Mouse (Mus musculus) ES-E14 (cell line): ENCODE results near the gene Clec16a. TPM values are rescaled to one million over a fixed set of nuclear protein-coding genes. Genes with fewer than 3 reads are reported as not detected.

Experiments used
- DNase-seq: peaks from one replicate; pipeline ENCODE4 v3.0.0-alpha.2; 2013; ENCODE audit warnings: low read depth, low spot score
- H3K27ac ChIP-seq: 2 replicates; pipeline ENCODE4 v1.5.1; 2012; ENCODE audit warnings: low read depth, mild to moderate bottlenecking, low read length, moderate library complexity, mixed read lengths; ENCODE audit not compliant: poor library complexity, insufficient read depth, severe bottlenecking
- H3K36me3 ChIP-seq: 2 replicates; pipeline ENCODE4 v1.6.1; 2012; ENCODE audit warnings: mild to moderate bottlenecking, low read length, moderate library complexity, mixed read lengths; ENCODE audit not compliant: control insufficient read depth, poor library complexity, insufficient read depth, severe bottlenecking
- H3K4me1 ChIP-seq, 2 experiments: fragments of 150-350 bp in 1 of 2; sonication (generic) in 1 of 2; 2 replicates each; pipeline ENCODE4 v1.6.1; 2012; ENCODE audit warnings: low read length in 2 of 2, mild to moderate bottlenecking in 1 of 2, mixed read lengths in 1 of 2; ENCODE audit not compliant: control insufficient read depth in 2 of 2, insufficient read depth in 2 of 2, poor library complexity in 1 of 2
- H3K4me3 ChIP-seq, 2 experiments: fragments of 150-350 bp in 1 of 2; sonication (generic) in 1 of 2; 2 replicates each; pipeline ENCODE4 v1.5.1; 2012; ENCODE audit warnings: low read length in 2 of 2, low read depth in 1 of 2, mild to moderate bottlenecking in 1 of 2, mixed read lengths in 1 of 2; ENCODE audit not compliant: insufficient read depth in 1 of 2, poor library complexity in 1 of 2, severe bottlenecking in 1 of 2
- H3K9ac ChIP-seq: 2 replicates; pipeline ENCODE4 v1.6.1; 2012; ENCODE audit warnings: low read depth, mild to moderate bottlenecking, low read length, mixed read lengths; ENCODE audit not compliant: poor library complexity, insufficient read depth, severe bottlenecking
- H3K9me3 ChIP-seq: fragments of 150-350 bp; sonication (generic); 2 replicates; pipeline ENCODE4 v1.6.1; 2012; ENCODE audit warnings: low read depth, mild to moderate bottlenecking, low read length; ENCODE audit not compliant: control insufficient read depth, insufficient read depth
- CHD2 ChIP-seq: IDR thresholded peaks from 2 replicates; pipeline ENCODE4 v1.6.1; 2014; ENCODE audit warnings: mild to moderate bottlenecking, low read depth, low read length, inconsistent platforms
- HCFC1 ChIP-seq: IDR thresholded peaks from 2 replicates; pipeline ENCODE4 v1.6.1; 2012; ENCODE audit warnings: low read length, inconsistent platforms, borderline replicate concordance; ENCODE audit not compliant: insufficient read depth
- MAFK ChIP-seq: IDR thresholded peaks from 2 replicates; pipeline ENCODE4 v1.6.1; 2014; ENCODE audit warnings: mild to moderate bottlenecking, low read depth, low read length, inconsistent platforms; ENCODE audit not compliant: insufficient read depth
- ZC3H11A ChIP-seq: IDR thresholded peaks from 2 replicates; pipeline ENCODE4 v1.6.1; 2012; ENCODE audit warnings: low read depth, mild to moderate bottlenecking, inconsistent platforms, low read length, borderline replicate concordance
- ZNF384 ChIP-seq: IDR thresholded peaks from 2 replicates; pipeline ENCODE4 v1.6.1; 2012; ENCODE audit warnings: low read depth, low read length, inconsistent platforms
- in situ Hi-C, 2 experiments: fragments of 600-800 bp; cut with MboI; formaldehyde crosslinking; loops; one replicate each; pipeline ENCODE4 v1.15.1; 2025; ENCODE audit warnings: low sequenced_read_pairs in 2 of 2, inconsistent platforms in 1 of 2; ENCODE audit not compliant: unreplicated experiment in 2 of 2
- total RNA-seq: library from RNA; depleted of rRNA; stranded (reverse); fragments of 300-350 nt; gene quantifications from 2 replicates; pipeline ENCODE4 v1.2.3, GENCODE M21; 2012

Clec16a gene
- total RNA-seq, 1 experiment, result 14.6 TPM

- in situ Hi-C loops, result no loop called here
- no peaks in the 10 kb centered on the region for H3K9me3 ChIP-seq
- H3K4me3 ChIP-seq, result no peak overlapping the region
- TF ChIP-seq CHD2 (no peak), MAFK (no peak), HCFC1 (no peak), ZC3H11A (no peak), ZNF384 (no peak)
- no peak overlapping the region for H3K9ac ChIP-seq
- H3K27ac ChIP-seq, result no peak overlapping the region
- H3K4me1 ChIP-seq, result peaks cover 13 to 26% of the 10 kb centered on the region in 2 experiments
- H3K36me3 ChIP-seq, result no peaks in the 10 kb centered on the region
- DNase-seq, result no peak
Observed at GRCm38 (mm10) chr16:10627136-10627668, 82.1 kb downstream of the Clec16a start.

- in situ Hi-C loops, result no loop called here
- TF ChIP-seq ZNF384 (no peak; the same call in 1 of the 2 replicates), MAFK (no peak), HCFC1 (no peak), CHD2 (no peak)
Observed at GRCm38 (mm10) chr16:10628030-10628555, 83.0 kb downstream of the Clec16a start.

GRCm38 (mm10) chr16:10628960-10629359, 83.8 kb downstream of the Clec16a start:
- peaks cover 13 to 29% of the 10 kb centered on the region in 2 experiments for H3K4me1 ChIP-seq
- no peak overlapping the region for H3K27ac ChIP-seq
- no peak for DNase-seq
- in situ Hi-C loops, result no loop called here
- no peaks in the 10 kb centered on the region for H3K9me3 ChIP-seq
- H3K4me3 ChIP-seq, result no peak overlapping the region
- H3K36me3 ChIP-seq, result no peaks in the 10 kb centered on the region; the same call in 1 of the 2 replicates
- H3K9ac ChIP-seq, result no peak overlapping the region
- TF ChIP-seq MAFK, result no peak

More at GRCm38 (mm10) chr16:10628030-10628555, 83.0 kb downstream of the Clec16a start:
- Histone ChIP-seq H3K4me1 (peaks cover 13 to 26% of the 10 kb centered on the region in 2 experiments), H3K9ac (no peak overlapping the region), H3K27ac (no peak overlapping the region), H3K36me3 (no peaks in the 10 kb centered on the region), H3K4me3 (no peak overlapping the region), H3K9me3 (no peaks in the 10 kb centered on the region)
- peak; percentile 62 for DNase-seq

- in situ Hi-C loops, result no loop called here
- Histone ChIP-seq H3K9me3 (no peaks in the 10 kb centered on the region), H3K9ac (no peak overlapping the region), H3K4me1 (peaks cover 13 to 31% of the 10 kb centered on the region in 2 experiments), H3K4me3 (no peak overlapping the region), H3K27ac (no peak overlapping the region), H3K36me3 (no peaks in the 10 kb centered on the region; the same call in 1 of the 2 replicates)
- TF ChIP-seq MAFK (no peak), ZC3H11A (no peak), HCFC1 (no peak)
- DNase-seq, result no peak
Observed at GRCm38 (mm10) chr16:10629361-10629760, 84.2 kb downstream of the Clec16a start.

- H3K4me1 ChIP-seq, result peaks cover 0 to 15% of the 10 kb centered on the region in 2 experiments; a peak in 1 of 4 replicates
- H3K9me3 ChIP-seq, result no peaks in the 10 kb centered on the region
- no peak for TF ChIP-seq ZC3H11A
- H3K36me3 ChIP-seq, result no peaks in the 10 kb centered on the region; the same call in 1 of the 2 replicates
- DNase-seq, result no peak
- H3K9ac ChIP-seq, result no peak overlapping the region
- no peak overlapping the region for H3K27ac ChIP-seq
- no peak overlapping the region for H3K4me3 ChIP-seq
- in situ Hi-C loops, result no loop called here
Observed at GRCm38 (mm10) chr16:10634940-10635339, 89.8 kb downstream of the Clec16a start.
